Mouse (Mus musculus) liver, embryonic 14.5 days (tissue): Measurements from ENCODE around the gene Rcan1.

ENCODE experiments used
- CTCF ChIP-seq: IDR thresholded peaks from 2 replicates; pipeline ENCODE4 v1.5.1; 2016; ENCODE audit warnings: antibody characterized with exemption, low read depth, control low read depth
- EP300 ChIP-seq: IDR thresholded peaks from 2 replicates; pipeline ENCODE4 v1.6.1; 2016; ENCODE audit warnings: antibody characterized with exemption, low read depth

- TF ChIP-seq CTCF (no peak), EP300 (no peak)
These were observed 21.6 kb downstream of the Rcan1 start for GRCm38 (mm10) chr16:92449080-92449479.
